Mouse (Mus musculus) heart, embryonic 14.5 days (tissue): ENCODE measurements around the gene Pyroxd2. TPM values are rescaled to one million over a fixed set of nuclear protein-coding genes. Genes with fewer than 3 reads are reported as not detected.
"Not testable (repeated sequence)": the region's sequence is repeated elsewhere in the genome, so short reads cannot be mapped to it uniquely, and the experiment has no call there.

Experiments used
- ATAC-seq: fragments of 200-750 bp; cut with Nextera tagmentation; 2 replicates; pipeline ENCODE4 v1.8.0; 2017; ENCODE audit warnings: low read depth, moderate TSS enrichment; ENCODE audit not compliant: insufficient number of reproducible peaks, insufficient read depth, low FRiP score
- H3K27ac ChIP-seq, 2 experiments: fragments of 200-500 bp in 1 of 2; fragments of 300-500 bp in 1 of 2; sonication (generic) in 1 of 2; replicated peaks in 1 of 2; 2 replicates each; pipeline ENCODE4 v1.5.1; 2012 to 2014; ENCODE audit warnings: low read depth in 2 of 2, low read length in 2 of 2, control low read depth in 1 of 2, mild to moderate bottlenecking in 1 of 2, mixed read lengths in 1 of 2; ENCODE audit not compliant: control insufficient read depth in 1 of 2, insufficient read depth in 1 of 2
- H3K27me3 ChIP-seq: fragments of 300-500 bp; sonication (generic); 2 replicates; pipeline ENCODE4 v1.6.1; 2014; ENCODE audit warnings: mild to moderate bottlenecking, low read length, control low read depth; ENCODE audit not compliant: control insufficient read depth, insufficient read depth
- H3K36me3 ChIP-seq: fragments of 300-500 bp; sonication (generic); 2 replicates; pipeline ENCODE4 v1.6.1; 2014; ENCODE audit warnings: mild to moderate bottlenecking, control low read depth, low read length, mixed read lengths; ENCODE audit not compliant: control insufficient read depth, insufficient read depth
- H3K4me1 ChIP-seq, 2 experiments: fragments of 200-500 bp in 1 of 2; fragments of 300-500 bp in 1 of 2; sonication (generic) in 1 of 2; 2 replicates each; pipeline ENCODE4 v1.6.1; 2012 to 2014; ENCODE audit warnings: low read length in 2 of 2, control low read depth in 1 of 2, mixed read lengths in 1 of 2; ENCODE audit not compliant: control insufficient read depth in 2 of 2, insufficient read depth in 2 of 2
- H3K4me2 ChIP-seq: fragments of 300-500 bp; sonication (generic); 2 replicates; pipeline ENCODE4 v1.6.1; 2014; ENCODE audit warnings: mild to moderate bottlenecking, low read length
- H3K4me3 ChIP-seq, 2 experiments: fragments of 200-500 bp in 1 of 2; fragments of 300-500 bp in 1 of 2; sonication (generic) in 1 of 2; 2 replicates each; pipeline ENCODE4 v1.5.1; 2012 to 2014; ENCODE audit warnings: low read length in 2 of 2, mild to moderate bottlenecking in 2 of 2, control low read depth in 1 of 2, low read depth in 1 of 2, moderate library complexity in 1 of 2; ENCODE audit not compliant: control insufficient read depth in 1 of 2, insufficient read depth in 1 of 2
- H3K9ac ChIP-seq: fragments of 300-500 bp; sonication (generic); 2 replicates; pipeline ENCODE4 v1.6.1; 2014; ENCODE audit warnings: mild to moderate bottlenecking, low read length
- H3K9me3 ChIP-seq: fragments of 300-500 bp; sonication (generic); 2 replicates; pipeline ENCODE4 v1.6.1; 2016; ENCODE audit warnings: low read length, control low read depth; ENCODE audit not compliant: control insufficient read depth
- WGBS: fragments of 180-500 bp; shearing (Covaris S2); extraction: QIAGEN DNeasy Blood & Tissue Kit; methylation state at CpG from one replicate; pipeline ENCODE4 v1.1.7; 2014; 5-methylcytosine and 5-hydroxymethylcytosine counted together
- polyA plus RNA-seq: library from polyadenylated mRNA; unstranded; fragments of >200 nt; fragmentation: Nextera tagmentation; extraction: Ambion mirVana; gene quantifications from 2 replicates; pipeline ENCODE4 v1.2.1, GENCODE M21; 2014

The Pyroxd2 gene
- polyA plus RNA-seq, 1 experiment from 2014 or later: 4.7 TPM

DNA sequence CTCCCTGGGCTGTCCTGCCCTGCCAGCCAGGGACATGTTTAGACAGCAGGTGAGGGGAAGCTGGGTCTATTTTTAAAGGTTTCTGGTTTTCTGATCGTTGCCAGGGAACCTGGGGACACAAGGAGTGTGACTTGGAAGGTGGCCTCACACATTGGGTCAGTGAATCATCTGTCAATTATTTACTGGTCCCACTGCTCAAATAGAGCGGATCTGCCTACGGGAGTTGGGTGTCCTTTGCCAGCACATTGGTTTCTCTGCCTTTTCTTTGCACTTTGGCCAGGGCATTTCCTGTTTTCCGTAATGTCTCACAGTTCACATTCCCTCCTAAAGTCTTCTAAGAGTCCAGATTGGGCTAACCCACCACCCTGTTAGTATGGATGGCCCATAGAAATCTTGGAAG lies 62.8 kb downstream of the Pyroxd2 start:
- WGBS: 58% methylated on average over 4 of the region's 4 CpGs
- Histone ChIP-seq H3K4me2 (no peak overlapping the region), H3K4me3 (no peak overlapping the region), H3K27ac (no peak overlapping the region), H3K9me3 (no peaks in the 10 kb centered on the region), H3K27me3 (no peaks in the 10 kb centered on the region), H3K36me3 (no peaks in the 10 kb centered on the region), H3K4me1 (no peaks in the 10 kb centered on the region), H3K9ac (no peak overlapping the region)
- no peak for ATAC-seq

DNA sequence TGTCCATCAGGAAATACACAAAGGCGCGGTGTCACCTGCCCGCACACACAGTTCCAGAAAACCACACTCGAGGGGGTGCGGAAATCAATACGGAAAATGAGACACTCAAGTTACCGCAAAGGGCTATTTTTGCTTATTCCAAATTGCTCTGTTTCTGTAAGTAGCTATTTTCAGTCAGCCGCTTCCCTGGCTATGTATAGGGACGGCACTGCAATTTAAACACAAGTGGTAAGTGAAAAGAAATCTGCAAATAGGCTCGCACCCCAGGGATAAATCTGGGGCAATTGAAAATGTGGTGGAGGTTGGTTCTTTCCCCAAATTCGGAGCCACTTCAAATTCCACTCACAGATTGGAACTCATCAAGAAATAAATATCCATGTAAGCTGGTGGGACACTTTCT lies 63.3 kb downstream of the Pyroxd2 start:
- Histone ChIP-seq H3K9me3 (no peaks in the 10 kb centered on the region), H3K27me3 (no peaks in the 10 kb centered on the region), H3K4me2 (no peak overlapping the region), H3K36me3 (no peaks in the 10 kb centered on the region), H3K4me1 (no peaks in the 10 kb centered on the region), H3K27ac (no peak overlapping the region), H3K9ac (no peak overlapping the region), H3K4me3 (no peak overlapping the region)
- ATAC-seq: no peak
- 66% methylated on average over 11 of the region's 11 CpGs for WGBS

DNA sequence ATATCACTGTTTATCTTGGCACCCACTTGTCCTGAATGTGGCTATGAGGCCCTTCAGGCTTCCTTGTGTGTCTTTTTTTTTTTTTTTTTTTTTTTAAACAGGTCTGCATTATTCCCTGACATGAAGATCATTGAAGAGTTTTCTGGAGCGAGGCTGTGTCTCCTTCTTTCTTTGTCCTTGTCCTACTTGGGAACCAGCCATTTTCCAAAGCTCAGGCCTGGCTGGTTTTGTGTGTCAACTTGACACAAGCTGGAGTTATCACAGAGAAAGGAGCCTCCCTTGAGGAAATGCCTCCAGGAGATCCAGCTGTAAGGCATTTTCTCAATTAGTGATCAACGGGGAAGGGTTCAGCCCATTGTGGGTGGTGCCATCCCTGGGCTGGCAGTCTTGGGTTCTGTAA lies 69.8 kb downstream of the Pyroxd2 start:
- H3K4me1 ChIP-seq, H3K27ac ChIP-seq, H3K4me2 ChIP-seq, H3K36me3 ChIP-seq, H3K4me3 ChIP-seq, ATAC-seq, H3K27me3 ChIP-seq, H3K9ac ChIP-seq, H3K9me3 ChIP-seq: not testable (repeated sequence)
- 65% methylated on average over 2 of the region's 2 CpGs for WGBS

DNA sequence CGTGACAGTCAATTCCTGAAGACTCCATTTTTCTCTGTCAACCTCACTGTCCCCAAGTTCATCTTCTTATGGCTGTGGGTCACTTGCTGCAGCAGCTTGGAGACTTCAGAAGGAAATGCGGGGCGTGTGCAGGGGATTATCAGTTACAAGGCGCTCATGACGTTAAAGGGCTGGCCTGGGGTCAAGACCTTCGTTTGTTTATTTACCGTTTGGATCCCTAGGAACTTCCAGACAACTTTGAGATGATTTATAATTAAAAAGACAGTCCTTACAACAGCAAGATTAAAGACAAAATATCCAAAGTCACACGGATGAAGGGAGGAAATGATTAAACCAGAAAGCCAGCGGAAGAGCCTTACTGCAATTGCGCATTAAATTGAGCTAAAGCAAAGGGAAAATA lies 74.4 kb downstream of the Pyroxd2 start:
- ATAC-seq: no peak
- no peak overlapping the region for H3K4me3 ChIP-seq
- H3K36me3 ChIP-seq: no peaks in the 10 kb centered on the region
- peaks cover 0 to 5% of the 10 kb centered on the region in 2 experiments; a peak in 1 of 4 replicates for H3K4me1 ChIP-seq
- no peak overlapping the region for H3K27ac ChIP-seq
- H3K9me3 ChIP-seq: 0 out of 2 replicates have a peak, but pooled peaks cover 6% of the 10 kb centered on the region
- no peak overlapping the region for H3K9ac ChIP-seq
- no peaks in the 10 kb centered on the region for H3K27me3 ChIP-seq
- no peak overlapping the region for H3K4me2 ChIP-seq
- WGBS: 66% methylated on average over 10 of the region's 10 CpGs

DNA sequence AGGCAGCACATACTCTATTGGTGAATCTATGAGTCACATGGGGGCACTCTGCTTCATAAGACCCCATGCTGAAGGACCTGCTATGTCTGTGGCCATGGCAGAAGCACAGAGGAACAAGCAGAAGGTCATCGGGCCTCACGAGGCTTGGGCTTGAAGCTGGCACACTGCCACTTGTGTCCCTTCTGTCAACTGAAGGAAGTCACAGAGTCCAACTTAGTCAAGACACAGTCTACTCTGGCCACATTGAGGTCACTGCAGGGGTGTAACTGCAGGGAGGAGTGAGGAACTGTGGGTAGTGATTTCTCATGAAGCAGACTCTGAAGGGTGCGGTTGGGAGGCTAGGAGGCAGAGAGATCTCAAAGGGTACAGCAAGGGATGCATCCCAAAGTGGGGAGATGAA lies 75.1 kb downstream of the Pyroxd2 start:
- peaks cover 0 to 8% of the 10 kb centered on the region in 2 experiments; a peak in 1 of 4 replicates for H3K4me1 ChIP-seq
- 0 out of 2 replicates have a peak, but pooled peaks cover 6% of the 10 kb centered on the region for H3K9me3 ChIP-seq
- no peaks in the 10 kb centered on the region for H3K36me3 ChIP-seq
- no peak for ATAC-seq
- H3K4me3 ChIP-seq: no peak overlapping the region
- no peak overlapping the region for H3K4me2 ChIP-seq
- H3K27ac ChIP-seq: no peak overlapping the region
- no peak overlapping the region for H3K9ac ChIP-seq
- no peaks in the 10 kb centered on the region for H3K27me3 ChIP-seq
- 79% methylated on average over 3 of the region's 3 CpGs for WGBS

DNA sequence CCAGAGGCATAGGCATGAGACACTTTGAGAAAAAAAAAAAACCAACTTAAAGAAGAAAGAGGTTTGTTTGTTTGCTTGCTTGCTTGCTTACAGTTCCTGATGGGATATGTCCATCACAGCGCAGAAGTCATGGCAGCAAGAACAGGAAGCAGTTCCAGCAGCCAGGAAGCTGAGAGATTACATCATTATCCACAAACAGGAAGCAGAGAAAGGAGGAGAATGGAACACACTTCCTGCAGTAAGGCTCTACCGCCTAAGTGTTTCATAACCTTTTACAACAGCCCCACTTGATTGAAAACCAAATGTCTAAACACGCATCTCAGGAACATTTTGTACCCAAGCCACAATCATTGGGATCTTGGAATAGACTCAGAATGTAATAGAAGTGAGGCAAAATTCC lies 75.6 kb downstream of the Pyroxd2 start:
- 0 out of 2 replicates have a peak, but pooled peaks cover 6% of the 10 kb centered on the region for H3K9me3 ChIP-seq
- no peak for ATAC-seq
- no peak overlapping the region for H3K9ac ChIP-seq
- H3K27me3 ChIP-seq: no peaks in the 10 kb centered on the region
- H3K4me1 ChIP-seq: peaks cover 0 to 8% of the 10 kb centered on the region in 2 experiments; a peak in 1 of 4 replicates
- no peak overlapping the region for H3K4me2 ChIP-seq
- no peak overlapping the region for H3K4me3 ChIP-seq
- no peak overlapping the region for H3K27ac ChIP-seq
- 81% methylated on average over 3 of the region's 3 CpGs for WGBS
- no peaks in the 10 kb centered on the region for H3K36me3 ChIP-seq

Other genes starting within 250 kb of the Pyroxd2 start
- gene R3hcc1l, start 234.0 kb downstream of the Pyroxd2 start, polyA plus RNA-seq: 12.9 and 15.0 TPM in 2 replicates
- 0.15 and 0.16 TPM in 2 replicates for gene Loxl4, start 140.0 kb downstream of the Pyroxd2 start, polyA plus RNA-seq
- 4.9 and 5.6 TPM in 2 replicates for gene Hps1, start 27.2 kb upstream of the Pyroxd2 start, polyA plus RNA-seq